Mouse (Mus musculus): ENCODE results near the gene Zbtb12.

GRCm38 (mm10) chr17:34924258-34924657 lies 45.0 kb downstream of the Zbtb12 start:
- TF ChIP-seq CTCF (IDR thresholded peaks at IDR 0.05; ENCODE audit: low read depth), result no peak
- TF ChIP-seq EP300 (IDR thresholded peaks at IDR 0.05; ENCODE audit: low read depth), result no peak

All from liver, postnatal 0 days (tissue).